Mouse (Mus musculus) liver, adult 2 months (tissue): Measurements from ENCODE around the gene Spock2. TPM values are rescaled to one million over a fixed set of nuclear protein-coding genes. Genes with fewer than 3 reads are reported as not detected.
A peak's percentile ranks its signal among the peaks of the same experiment; 100 is the strongest.

Source experiments
- DNase-seq: peaks from one replicate; pipeline ENCODE4 v3.0.0-alpha.2; 2011; ENCODE audit warnings: low read depth, low spot score; ENCODE audit errors: extremely low read depth
- H3K27ac ChIP-seq: fragments of 200-500 bp; replicated peaks from 2 replicates; pipeline ENCODE4 v1.5.1; 2012; ENCODE audit warnings: low read depth, mild to moderate bottlenecking, control low read depth, inconsistent platforms, low read length; ENCODE audit not compliant: insufficient read depth
- H3K27me3 ChIP-seq: fragments of 200-500 bp; 2 replicates; pipeline ENCODE4 v1.6.1; 2012; ENCODE audit warnings: mild to moderate bottlenecking, moderate library complexity, low read length, inconsistent platforms; ENCODE audit not compliant: control insufficient read depth, insufficient read depth
- H3K36me3 ChIP-seq: fragments of 200-500 bp; 2 replicates; pipeline ENCODE4 v1.6.1; 2012; ENCODE audit warnings: low read length, inconsistent platforms; ENCODE audit not compliant: control insufficient read depth, insufficient read depth
- H3K4me1 ChIP-seq: fragments of 200-500 bp; 2 replicates; pipeline ENCODE4 v1.6.1; 2011; ENCODE audit warnings: low read length; ENCODE audit not compliant: control insufficient read depth, insufficient read depth
- H3K4me3 ChIP-seq: fragments of 200-500 bp; 2 replicates; pipeline ENCODE4 v1.5.1; 2011; ENCODE audit warnings: low read depth, mild to moderate bottlenecking, control low read depth, low read length, moderate library complexity; ENCODE audit not compliant: insufficient read depth
- H3K79me2 ChIP-seq: fragments of 200-500 bp; 2 replicates; pipeline ENCODE4 v1.6.1; 2012; ENCODE audit warnings: inconsistent platforms, mild to moderate bottlenecking, low read length, moderate library complexity; ENCODE audit not compliant: control insufficient read depth, insufficient read depth
- H3K9ac ChIP-seq: fragments of 200-500 bp; 2 replicates; pipeline ENCODE4 v1.6.1; 2012; ENCODE audit warnings: low read depth, mild to moderate bottlenecking, control low read depth, inconsistent platforms, low read length
- CTCF ChIP-seq: fragments of 200-500 bp; IDR thresholded peaks from 2 replicates; pipeline ENCODE4 v1.5.1; 2011; ENCODE audit warnings: low read depth, low read length, control low read depth
- POLR2A ChIP-seq: fragments of 200-500 bp; IDR thresholded peaks from 2 replicates; pipeline ENCODE4 v1.6.1; 2011; ENCODE audit warnings: low read length, control low read depth; ENCODE audit not compliant: insufficient read depth; ENCODE audit errors: extremely low read depth
- WGBS: fragments of 180-500 bp; shearing (Covaris S2); methylation state at CpG from one replicate; pipeline ENCODE4 v1.1.7; 2018; 5-methylcytosine and 5-hydroxymethylcytosine counted together
- polyA plus RNA-seq: library from polyadenylated mRNA; depleted of rRNA; stranded (reverse); fragments of >200 nt; gene quantifications from 2 replicates; pipeline ENCODE4 v1.2.3, GENCODE M21; 2012
- total RNA-seq: library from RNA; depleted of rRNA; stranded (reverse); fragments of >200 nt; gene quantifications from 2 replicates; pipeline ENCODE4 v1.2.3, GENCODE M21; 2014

Gene Spock2
- total and polyA plus RNA-seq, 2 experiments: 0.18 to 0.34 TPM

GRCm38 (mm10) chr10:60077736-60078560, 28.1 kb upstream of the Spock2 start:
- WGBS: 87% methylated on average over 18 of the region's 18 CpGs
- DNase-seq: no peak
- no peak overlapping the region for H3K27ac ChIP-seq
- no peaks in the 10 kb centered on the region for H3K36me3 ChIP-seq
- H3K4me3 ChIP-seq: no peak overlapping the region
- 0 out of 2 replicates have a peak, but pooled peaks cover 5% of the 10 kb centered on the region for H3K4me1 ChIP-seq
- no peaks in the 10 kb centered on the region for H3K27me3 ChIP-seq
- TF ChIP-seq CTCF (no peak), POLR2A (no peak)
- no peaks in the 10 kb centered on the region for H3K79me2 ChIP-seq
- no peak overlapping the region for H3K9ac ChIP-seq

GRCm38 (mm10) chr10:60078561-60078917, 27.5 kb upstream of the Spock2 start:
- H3K36me3 ChIP-seq: no peaks in the 10 kb centered on the region
- no peaks in the 10 kb centered on the region for H3K27me3 ChIP-seq
- no peak for TF ChIP-seq POLR2A
- no peak for TF ChIP-seq CTCF
- DNase-seq: no peak
- H3K4me3 ChIP-seq: no peak overlapping the region
- 89% methylated on average over 5 of the region's 5 CpGs for WGBS
- no peak overlapping the region for H3K27ac ChIP-seq
- H3K4me1 ChIP-seq: 0 out of 2 replicates have a peak, but pooled peaks cover 5% of the 10 kb centered on the region
- no peaks in the 10 kb centered on the region for H3K79me2 ChIP-seq
- H3K9ac ChIP-seq: no peak overlapping the region

- H3K79me2 ChIP-seq: no peaks in the 10 kb centered on the region
- no peaks in the 10 kb centered on the region for H3K36me3 ChIP-seq
- H3K27me3 ChIP-seq: no peaks in the 10 kb centered on the region
- no peak for TF ChIP-seq POLR2A
- no peak for TF ChIP-seq CTCF
- 0 out of 2 replicates have a peak, but pooled peaks cover 5% of the 10 kb centered on the region for H3K4me1 ChIP-seq
- H3K27ac ChIP-seq: no peak overlapping the region
- no peak overlapping the region for H3K4me3 ChIP-seq
- 94% methylated on average over 3 of the region's 3 CpGs for WGBS
- DNase-seq: no peak
- no peak overlapping the region for H3K9ac ChIP-seq
These were observed 25.8 kb upstream of the Spock2 start for GRCm38 (mm10) chr10:60080171-60080570.

- H3K9ac ChIP-seq: no peak overlapping the region
- no peaks in the 10 kb centered on the region for H3K27me3 ChIP-seq
- H3K79me2 ChIP-seq: no peaks in the 10 kb centered on the region
- peak overlapping the region; percentile 66 for H3K27ac ChIP-seq
- H3K36me3 ChIP-seq: no peaks in the 10 kb centered on the region
- TF ChIP-seq CTCF: no peak
- TF ChIP-seq POLR2A: no peak
- WGBS: 62% methylated on average over 5 of the region's 5 CpGs
- DNase-seq: no peak
- 0 out of 2 replicates have a peak, but pooled peaks cover 5% of the 10 kb centered on the region for H3K4me1 ChIP-seq
- no peak overlapping the region for H3K4me3 ChIP-seq
These were observed 25.4 kb upstream of the Spock2 start for GRCm38 (mm10) chr10:60080601-60080981.

- no peak for DNase-seq
- Histone ChIP-seq H3K4me3 (no peak overlapping the region), H3K4me1 (0 out of 2 replicates have a peak, but pooled peaks cover 5% of the 10 kb centered on the region), H3K36me3 (no peaks in the 10 kb centered on the region), H3K27me3 (no peaks in the 10 kb centered on the region), H3K79me2 (no peaks in the 10 kb centered on the region), H3K9ac (no peak overlapping the region), H3K27ac (peak overlapping the region; percentile 66)
- no peak for TF ChIP-seq POLR2A
- TF ChIP-seq CTCF: no peak
- WGBS: 71% methylated on average over 21 of the region's 21 CpGs
These were observed 24.8 kb upstream of the Spock2 start for GRCm38 (mm10) chr10:60080982-60081825.

GRCm38 (mm10) chr10:60081905-60082304, 24.1 kb upstream of the Spock2 start:
- Histone ChIP-seq H3K4me3 (no peak overlapping the region), H3K27ac (no peak overlapping the region), H3K36me3 (no peaks in the 10 kb centered on the region), H3K9ac (no peak overlapping the region), H3K4me1 (0 out of 2 replicates have a peak, but pooled peaks cover 5% of the 10 kb centered on the region), H3K79me2 (no peaks in the 10 kb centered on the region), H3K27me3 (no peaks in the 10 kb centered on the region)
- TF ChIP-seq CTCF (no peak), POLR2A (no peak)
- peak; percentile 13 for DNase-seq
- 50% methylated on average over 5 of the region's 5 CpGs for WGBS
